Mouse (Mus musculus) liver, embryonic 14.5 days (tissue): ENCODE measurements around the gene Pla2g4e.

ENCODE experiments used
- CTCF ChIP-seq: IDR thresholded peaks from 2 replicates; pipeline ENCODE4 v1.5.1; 2016; ENCODE audit warnings: antibody characterized with exemption, low read depth, control low read depth
- EP300 ChIP-seq: IDR thresholded peaks from 2 replicates; pipeline ENCODE4 v1.6.1; 2016; ENCODE audit warnings: antibody characterized with exemption, low read depth

DNA sequence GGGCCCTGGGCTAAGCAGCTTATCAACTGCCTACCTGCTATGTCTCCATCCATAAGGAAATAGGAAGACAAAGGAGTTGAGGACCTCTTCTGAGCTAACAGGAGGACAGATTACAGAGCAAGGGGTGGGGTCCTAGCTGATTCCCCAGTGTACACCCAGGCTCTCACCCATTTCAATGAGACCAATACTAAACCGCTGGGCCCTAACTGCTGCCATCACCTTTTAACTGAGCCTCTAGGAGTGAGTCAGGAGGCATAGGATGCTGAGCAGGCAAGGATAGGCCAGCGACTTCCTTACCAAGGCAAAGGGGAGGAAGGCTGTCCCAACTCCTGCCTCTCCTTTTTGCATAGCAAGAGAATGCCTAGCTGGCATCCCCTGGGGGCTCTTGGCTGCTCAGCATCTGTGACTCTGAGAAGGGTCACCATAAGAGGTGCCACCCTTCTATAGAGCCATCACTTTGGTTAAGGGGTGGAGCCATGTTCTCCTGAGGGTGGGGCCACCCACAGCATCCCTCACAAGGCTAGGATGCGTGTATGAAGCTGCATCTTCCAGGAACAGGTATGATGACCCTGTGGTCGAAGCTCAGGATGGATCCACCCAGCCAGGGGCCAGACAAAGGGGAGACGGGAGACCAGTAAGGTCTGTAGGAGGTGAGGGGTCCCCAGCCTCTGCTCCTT lies 2.2 kb downstream of the Pla2g4e start:
- TF ChIP-seq EP300 (no peak), CTCF (no peak)
